Mouse (Mus musculus) ES-E14 (cell line): Measurements from ENCODE around the gene Atp6ap1l. TPM values are rescaled to one million over a fixed set of nuclear protein-coding genes. Genes with fewer than 3 reads are reported as not detected.
"Not testable (repeated sequence)": the region's sequence is repeated elsewhere in the genome, so short reads cannot be mapped to it uniquely, and the experiment has no call there.

Experiments used
- DNase-seq: peaks from one replicate; pipeline ENCODE4 v3.0.0-alpha.2; 2013; ENCODE audit warnings: low read depth, low spot score
- H3K27ac ChIP-seq: 2 replicates; pipeline ENCODE4 v1.5.1; 2012; ENCODE audit warnings: low read depth, mild to moderate bottlenecking, low read length, moderate library complexity, mixed read lengths; ENCODE audit not compliant: poor library complexity, insufficient read depth, severe bottlenecking
- H3K36me3 ChIP-seq: 2 replicates; pipeline ENCODE4 v1.6.1; 2012; ENCODE audit warnings: mild to moderate bottlenecking, low read length, moderate library complexity, mixed read lengths; ENCODE audit not compliant: control insufficient read depth, poor library complexity, insufficient read depth, severe bottlenecking
- H3K4me1 ChIP-seq, 2 experiments: fragments of 150-350 bp in 1 of 2; sonication (generic) in 1 of 2; 2 replicates each; pipeline ENCODE4 v1.6.1; 2012; ENCODE audit warnings: low read length in 2 of 2, mild to moderate bottlenecking in 1 of 2, mixed read lengths in 1 of 2; ENCODE audit not compliant: control insufficient read depth in 2 of 2, insufficient read depth in 2 of 2, poor library complexity in 1 of 2
- H3K4me3 ChIP-seq, 2 experiments: fragments of 150-350 bp in 1 of 2; sonication (generic) in 1 of 2; 2 replicates each; pipeline ENCODE4 v1.5.1; 2012; ENCODE audit warnings: low read length in 2 of 2, low read depth in 1 of 2, mild to moderate bottlenecking in 1 of 2, mixed read lengths in 1 of 2; ENCODE audit not compliant: insufficient read depth in 1 of 2, poor library complexity in 1 of 2, severe bottlenecking in 1 of 2
- H3K9ac ChIP-seq: 2 replicates; pipeline ENCODE4 v1.6.1; 2012; ENCODE audit warnings: low read depth, mild to moderate bottlenecking, low read length, mixed read lengths; ENCODE audit not compliant: poor library complexity, insufficient read depth, severe bottlenecking
- H3K9me3 ChIP-seq: fragments of 150-350 bp; sonication (generic); 2 replicates; pipeline ENCODE4 v1.6.1; 2012; ENCODE audit warnings: low read depth, mild to moderate bottlenecking, low read length; ENCODE audit not compliant: control insufficient read depth, insufficient read depth
- CHD2 ChIP-seq: IDR thresholded peaks from 2 replicates; pipeline ENCODE4 v1.6.1; 2014; ENCODE audit warnings: mild to moderate bottlenecking, low read depth, low read length, inconsistent platforms
- HCFC1 ChIP-seq: IDR thresholded peaks from 2 replicates; pipeline ENCODE4 v1.6.1; 2012; ENCODE audit warnings: low read length, inconsistent platforms, borderline replicate concordance; ENCODE audit not compliant: insufficient read depth
- MAFK ChIP-seq: IDR thresholded peaks from 2 replicates; pipeline ENCODE4 v1.6.1; 2014; ENCODE audit warnings: mild to moderate bottlenecking, low read depth, low read length, inconsistent platforms; ENCODE audit not compliant: insufficient read depth
- ZC3H11A ChIP-seq: IDR thresholded peaks from 2 replicates; pipeline ENCODE4 v1.6.1; 2012; ENCODE audit warnings: low read depth, mild to moderate bottlenecking, inconsistent platforms, low read length, borderline replicate concordance
- ZNF384 ChIP-seq: IDR thresholded peaks from 2 replicates; pipeline ENCODE4 v1.6.1; 2012; ENCODE audit warnings: low read depth, low read length, inconsistent platforms
- in situ Hi-C, 2 experiments: fragments of 600-800 bp; cut with MboI; formaldehyde crosslinking; loops; one replicate each; pipeline ENCODE4 v1.15.1; 2025; ENCODE audit warnings: low sequenced_read_pairs in 2 of 2, inconsistent platforms in 1 of 2; ENCODE audit not compliant: unreplicated experiment in 2 of 2
- total RNA-seq: library from RNA; depleted of rRNA; stranded (reverse); fragments of 300-350 nt; gene quantifications from 2 replicates; pipeline ENCODE4 v1.2.3, GENCODE M21; 2012

Atp6ap1l gene
- total RNA-seq, 1 experiment, result 0.49 TPM

- DNase-seq, result peak; percentile 54
- Histone ChIP-seq H3K9ac (no peak overlapping the region), H3K4me3 (no peak overlapping the region), H3K36me3 (peaks cover 10% of the 10 kb centered on the region), H3K9me3 (no peaks in the 10 kb centered on the region), H3K4me1 (no peaks in the 10 kb centered on the region; a peak in 1 of 4 replicates), H3K27ac (no peak overlapping the region)
- in situ Hi-C loops, result no loop called here
- TF ChIP-seq ZC3H11A (peak; percentile 71; the same call in 1 of the 2 replicates), HCFC1 (no peak), ZNF384 (no peak), CHD2 (no peak), MAFK (no peak)
Measured at GRCm38 (mm10) chr13:90929847-90930246, 24.7 kb upstream of the Atp6ap1l start.

- DNase-seq, H3K4me3 ChIP-seq, H3K9ac ChIP-seq, H3K9me3 ChIP-seq, H3K27ac ChIP-seq, H3K4me1 ChIP-seq, in situ Hi-C loops: not testable (repeated sequence)
- H3K36me3 ChIP-seq, result peaks cover 21% of the 10 kb centered on the region
Measured at GRCm38 (mm10) chr13:90928266-90928665, 23.1 kb upstream of the Atp6ap1l start.

- DNase-seq, result peak; percentile 13
- H3K4me3 ChIP-seq, result no peak overlapping the region
- H3K9me3 ChIP-seq, result no peaks in the 10 kb centered on the region
Measured at GRCm38 (mm10) chr13:90926938-90927633, 21.9 kb upstream of the Atp6ap1l start.

GRCm38 (mm10) chr13:90926125-90926765 lies 21.1 kb upstream of the Atp6ap1l start:
- DNase-seq, result peak; percentile 12
- Histone ChIP-seq H3K9me3 (no peaks in the 10 kb centered on the region), H3K9ac (no peak overlapping the region), H3K27ac (no peak overlapping the region), H3K4me1 (no peaks in the 10 kb centered on the region; a peak in 1 of 4 replicates), H3K4me3 (no peak overlapping the region), H3K36me3 (peaks cover 21% of the 10 kb centered on the region)
- in situ Hi-C loops, result no loop called here
- TF ChIP-seq MAFK (no peak), HCFC1 (no peak), ZNF384 (no peak), ZC3H11A (no peak), CHD2 (peak; percentile 54; the same call in 1 of the 2 replicates)

More at GRCm38 (mm10) chr13:90926938-90927633, 21.9 kb upstream of the Atp6ap1l start:
- peaks cover 21% of the 10 kb centered on the region for H3K36me3 ChIP-seq
- in situ Hi-C loops, result no loop called here
- TF ChIP-seq MAFK (no peak), CHD2 (0 out of 2 replicates have a peak, but pooled peaks have one; percentile 9)
- H3K27ac ChIP-seq, result no peak overlapping the region
- no peak overlapping the region for H3K9ac ChIP-seq
- no peaks in the 10 kb centered on the region; a peak in 1 of 4 replicates for H3K4me1 ChIP-seq

GRCm38 (mm10) chr13:90925191-90925590 lies 20.0 kb upstream of the Atp6ap1l start:
- Histone ChIP-seq H3K9ac (peak overlapping the region; percentile 38; the same call in 1 of the 2 replicates), H3K27ac (peak overlapping the region; percentile 36; the same call in 1 of the 2 replicates), H3K4me3 (peak overlapping the region in 1 of 2 experiments; percentile 100; a peak in 1 of 4 replicates), H3K4me1 (no peaks in the 10 kb centered on the region; a peak in 1 of 4 replicates), H3K9me3 (no peaks in the 10 kb centered on the region), H3K36me3 (peaks cover 21% of the 10 kb centered on the region)
- no peak for TF ChIP-seq MAFK
- TF ChIP-seq CHD2, result peak; percentile 20; the same call in 1 of the 2 replicates
- in situ Hi-C loops, result no loop called here
- peak; percentile 76 for DNase-seq
